Mouse (Mus musculus): ENCODE results near the gene Gm11168. TPM values are rescaled to one million over a fixed set of nuclear protein-coding genes. Genes with fewer than 3 reads are reported as not detected.
"Not testable (repeated sequence)": the region's sequence is repeated elsewhere in the genome, so short reads cannot be mapped to it uniquely, and the experiment has no call there.

The Gm11168 gene
- polyA plus RNA-seq, 1 experiment from 2014 or later, result not detected

DNA sequence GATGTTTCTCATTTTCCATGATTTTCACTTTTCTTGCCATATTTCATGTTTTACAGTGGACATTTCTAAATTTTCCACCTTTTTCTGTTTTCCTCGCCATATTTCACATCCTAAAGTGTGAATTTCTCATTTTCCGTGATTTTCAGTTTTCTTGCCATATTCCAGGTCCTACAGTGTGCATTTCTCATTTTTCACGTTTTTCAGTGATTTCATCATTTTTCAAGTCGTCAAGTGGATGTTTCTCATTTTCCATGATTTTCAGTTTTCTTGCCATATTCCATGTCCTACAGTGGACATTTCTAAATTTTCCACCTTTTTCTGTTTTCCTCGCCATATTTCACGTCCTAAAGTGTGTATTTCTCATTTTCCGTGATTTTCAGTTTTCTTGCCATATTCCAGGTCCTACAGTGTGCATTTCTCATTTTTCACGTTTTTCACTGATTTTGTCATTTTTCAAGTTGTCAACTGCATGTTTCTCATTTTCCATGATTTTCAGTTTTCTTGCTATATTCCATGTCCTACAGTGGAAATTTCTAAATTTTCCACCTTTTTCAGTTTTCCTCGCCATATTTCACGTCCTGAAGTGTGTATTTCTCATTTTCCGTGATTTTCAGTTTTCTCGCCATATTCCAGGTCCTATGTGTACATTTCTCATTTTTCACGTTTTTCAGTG is 20.3 kb downstream of the Gm11168 start, which contains the start of gene Gm10718:
Gene Gm10718 (plus strand): TSS at position 236 of the 673 bp plus-strand sequence.
- not testable (repeated sequence) for DNase-seq (ENCODE audit: low spot score); H3K36me3 ChIP-seq (ENCODE audit: control insufficient read depth, insufficient read depth, low read length); H3K4me3 ChIP-seq (ENCODE audit: low read depth, low read length); H3K27ac ChIP-seq (ENCODE audit: low read depth, low read length); H3K27me3 ChIP-seq (replicated peaks; ENCODE audit: control insufficient read depth, insufficient read depth, low read length); H3K4me2 ChIP-seq; H3K9me3 ChIP-seq (ENCODE audit: control insufficient read depth, low read length); ATAC-seq (replicated peaks; ENCODE audit: low FRiP score); H3K9ac ChIP-seq (ENCODE audit: low read depth, low read length); H3K4me1 ChIP-seq (replicated peaks; ENCODE audit: control insufficient read depth, insufficient read depth, low read length)
- WGBS, result 69% methylated on average over 9 of the region's 13 CpGs

GRCm38 (mm10) chr9:3023985-3024648 is 21.0 kb downstream of the Gm11168 start:
- not testable (repeated sequence) for H3K4me1 ChIP-seq (replicated peaks; ENCODE audit: control insufficient read depth, insufficient read depth, low read length); H3K4me2 ChIP-seq; ATAC-seq (replicated peaks; ENCODE audit: low FRiP score); H3K27me3 ChIP-seq (replicated peaks; ENCODE audit: control insufficient read depth, insufficient read depth, low read length); H3K4me3 ChIP-seq (ENCODE audit: low read depth, low read length); H3K9me3 ChIP-seq (ENCODE audit: control insufficient read depth, low read length); H3K36me3 ChIP-seq (ENCODE audit: control insufficient read depth, insufficient read depth, low read length); H3K9ac ChIP-seq (ENCODE audit: low read depth, low read length); DNase-seq (ENCODE audit: low spot score); H3K27ac ChIP-seq (ENCODE audit: low read depth, low read length)
- WGBS, result 59% methylated on average over 15 of the region's 16 CpGs

DNA sequence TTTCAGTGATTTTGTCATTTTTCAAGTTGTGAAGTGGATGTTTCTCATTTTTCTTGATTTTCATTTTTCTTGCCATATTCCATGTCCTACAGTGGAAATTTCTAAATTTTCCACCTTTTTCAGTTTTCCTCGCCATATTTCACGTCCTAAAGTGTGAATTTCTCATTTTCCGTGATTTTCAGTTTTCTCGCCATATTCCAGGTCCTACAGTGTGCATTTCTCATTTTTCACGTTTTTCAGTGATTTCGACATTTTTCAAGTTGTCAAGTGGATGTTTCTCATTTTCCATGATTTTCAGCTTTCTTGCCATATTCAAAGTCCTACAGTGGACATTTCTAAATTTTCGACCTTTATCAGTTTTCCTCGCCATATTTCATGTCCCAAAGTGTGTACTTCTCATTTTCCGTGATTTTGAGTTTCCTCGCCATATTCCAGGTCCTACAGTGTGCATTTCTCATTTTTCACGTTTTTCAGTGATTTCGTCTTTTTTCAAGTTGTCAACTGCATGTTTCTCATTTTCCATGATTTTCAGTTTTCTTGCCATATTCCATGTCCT is 21.8 kb downstream of the Gm11168 start, which contains the start of gene Gm10717:
Gene Gm10717 (plus strand): TSS at position 506 of the 556 bp plus-strand sequence.
- H3K4me1 ChIP-seq (replicated peaks; ENCODE audit: control insufficient read depth, insufficient read depth, low read length); H3K9ac ChIP-seq (ENCODE audit: low read depth, low read length); H3K27ac ChIP-seq (ENCODE audit: low read depth, low read length); H3K4me3 ChIP-seq (ENCODE audit: low read depth, low read length); H3K9me3 ChIP-seq (ENCODE audit: control insufficient read depth, low read length); ATAC-seq (replicated peaks; ENCODE audit: low FRiP score); H3K27me3 ChIP-seq (replicated peaks; ENCODE audit: control insufficient read depth, insufficient read depth, low read length); DNase-seq (ENCODE audit: low spot score); H3K4me2 ChIP-seq; H3K36me3 ChIP-seq (ENCODE audit: control insufficient read depth, insufficient read depth, low read length): not testable (repeated sequence)
- 71% methylated on average over 12 of the region's 12 CpGs for WGBS

DNA sequence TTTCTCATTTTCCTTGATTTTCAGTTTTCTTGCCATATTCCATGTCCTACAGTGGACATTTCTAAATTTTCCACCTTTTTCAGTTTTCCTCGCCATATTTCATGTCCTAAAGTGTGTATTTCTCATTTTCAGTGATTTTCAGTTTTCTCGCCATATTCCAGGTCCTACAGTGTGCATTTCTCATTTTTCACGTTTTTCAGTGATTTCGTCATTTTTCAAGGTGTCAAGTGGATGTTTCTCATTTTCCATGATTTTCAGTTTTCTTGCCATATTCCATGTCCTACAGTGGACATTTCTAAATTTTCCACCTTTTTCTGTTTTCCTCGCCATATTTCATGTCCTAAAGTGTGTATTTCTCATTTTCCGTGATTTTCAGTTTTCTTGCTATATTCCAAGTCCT is 22.5 kb downstream of the Gm11168 start:
- 56% methylated on average over 4 of the region's 6 CpGs for WGBS
- H3K9me3 ChIP-seq (ENCODE audit: control insufficient read depth, low read length); ATAC-seq (replicated peaks; ENCODE audit: low FRiP score); H3K36me3 ChIP-seq (ENCODE audit: control insufficient read depth, insufficient read depth, low read length); H3K27ac ChIP-seq (ENCODE audit: low read depth, low read length); H3K27me3 ChIP-seq (replicated peaks; ENCODE audit: control insufficient read depth, insufficient read depth, low read length); DNase-seq (ENCODE audit: low spot score); H3K4me3 ChIP-seq (ENCODE audit: low read depth, low read length); H3K4me2 ChIP-seq; H3K4me1 ChIP-seq (replicated peaks; ENCODE audit: control insufficient read depth, insufficient read depth, low read length); H3K9ac ChIP-seq (ENCODE audit: low read depth, low read length): not testable (repeated sequence)

DNA sequence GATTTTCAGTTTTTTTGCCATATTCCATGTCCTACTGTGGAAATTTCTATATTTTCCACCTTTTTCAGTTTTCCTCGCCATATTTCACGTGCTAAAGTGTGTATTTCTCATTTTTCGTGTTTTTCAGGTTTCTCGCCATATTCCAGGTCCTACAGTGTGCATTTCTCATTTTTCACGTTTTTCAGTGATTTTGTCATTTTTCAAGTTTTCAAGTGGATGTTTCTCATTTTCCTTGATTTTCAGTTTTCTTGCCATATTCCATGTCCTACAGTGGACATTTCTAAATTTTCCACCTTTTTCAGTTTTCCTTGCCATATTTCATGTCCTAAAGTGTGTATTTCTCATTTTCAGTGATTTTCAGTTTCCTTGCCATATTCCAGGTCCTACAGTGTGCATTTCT is 23.0 kb downstream of the Gm11168 start:
- not testable (repeated sequence) for H3K27ac ChIP-seq (ENCODE audit: low read depth, low read length); H3K36me3 ChIP-seq (ENCODE audit: control insufficient read depth, insufficient read depth, low read length); ATAC-seq (replicated peaks; ENCODE audit: low FRiP score); H3K9ac ChIP-seq (ENCODE audit: low read depth, low read length); H3K4me2 ChIP-seq; H3K27me3 ChIP-seq (replicated peaks; ENCODE audit: control insufficient read depth, insufficient read depth, low read length); H3K9me3 ChIP-seq (ENCODE audit: control insufficient read depth, low read length); H3K4me3 ChIP-seq (ENCODE audit: low read depth, low read length); DNase-seq (ENCODE audit: low spot score); H3K4me1 ChIP-seq (replicated peaks; ENCODE audit: control insufficient read depth, insufficient read depth, low read length)
- WGBS, result 77% methylated on average over 5 of the region's 5 CpGs

- ATAC-seq (replicated peaks; ENCODE audit: low FRiP score); H3K4me3 ChIP-seq (ENCODE audit: low read depth, low read length); H3K27me3 ChIP-seq (replicated peaks; ENCODE audit: control insufficient read depth, insufficient read depth, low read length); H3K27ac ChIP-seq (ENCODE audit: low read depth, low read length); H3K4me2 ChIP-seq; H3K9me3 ChIP-seq (ENCODE audit: control insufficient read depth, low read length); DNase-seq (ENCODE audit: low spot score); H3K4me1 ChIP-seq (replicated peaks; ENCODE audit: control insufficient read depth, insufficient read depth, low read length); H3K36me3 ChIP-seq (ENCODE audit: control insufficient read depth, insufficient read depth, low read length); H3K9ac ChIP-seq (ENCODE audit: low read depth, low read length): not testable (repeated sequence)
- 67% methylated on average over 9 of the region's 9 CpGs for WGBS
Measured at GRCm38 (mm10) chr9:3026741-3027140, 23.6 kb downstream of the Gm11168 start.

DNA sequence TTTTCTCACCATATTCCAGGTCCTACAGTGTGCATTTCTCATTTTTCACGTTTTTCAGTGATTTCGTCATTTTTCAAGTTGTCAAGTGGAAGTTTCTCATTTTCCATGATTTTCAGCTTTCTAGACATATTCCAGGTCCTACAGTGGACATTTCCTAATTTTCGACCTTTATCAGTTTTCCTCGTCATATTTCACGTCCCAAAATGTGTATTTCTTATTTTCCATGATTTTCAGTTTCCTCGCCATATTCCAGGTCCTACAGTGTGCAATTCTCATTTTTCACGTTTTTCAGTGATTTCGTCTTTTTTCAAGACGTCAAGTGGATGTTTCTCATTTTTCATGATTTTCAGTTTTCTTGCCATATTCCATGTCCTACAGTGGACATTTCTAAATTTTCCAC is 24.1 kb downstream of the Gm11168 start:
- not testable (repeated sequence) for H3K36me3 ChIP-seq (ENCODE audit: control insufficient read depth, insufficient read depth, low read length); H3K4me1 ChIP-seq (replicated peaks; ENCODE audit: control insufficient read depth, insufficient read depth, low read length); H3K9me3 ChIP-seq (ENCODE audit: control insufficient read depth, low read length); H3K4me2 ChIP-seq; H3K27ac ChIP-seq (ENCODE audit: low read depth, low read length); ATAC-seq (replicated peaks; ENCODE audit: low FRiP score); H3K9ac ChIP-seq (ENCODE audit: low read depth, low read length); H3K27me3 ChIP-seq (replicated peaks; ENCODE audit: control insufficient read depth, insufficient read depth, low read length); H3K4me3 ChIP-seq (ENCODE audit: low read depth, low read length)
- DNase-seq (ENCODE audit: low spot score), result peak; percentile 32
- WGBS, result 69% methylated on average over 9 of the region's 9 CpGs

DNA sequence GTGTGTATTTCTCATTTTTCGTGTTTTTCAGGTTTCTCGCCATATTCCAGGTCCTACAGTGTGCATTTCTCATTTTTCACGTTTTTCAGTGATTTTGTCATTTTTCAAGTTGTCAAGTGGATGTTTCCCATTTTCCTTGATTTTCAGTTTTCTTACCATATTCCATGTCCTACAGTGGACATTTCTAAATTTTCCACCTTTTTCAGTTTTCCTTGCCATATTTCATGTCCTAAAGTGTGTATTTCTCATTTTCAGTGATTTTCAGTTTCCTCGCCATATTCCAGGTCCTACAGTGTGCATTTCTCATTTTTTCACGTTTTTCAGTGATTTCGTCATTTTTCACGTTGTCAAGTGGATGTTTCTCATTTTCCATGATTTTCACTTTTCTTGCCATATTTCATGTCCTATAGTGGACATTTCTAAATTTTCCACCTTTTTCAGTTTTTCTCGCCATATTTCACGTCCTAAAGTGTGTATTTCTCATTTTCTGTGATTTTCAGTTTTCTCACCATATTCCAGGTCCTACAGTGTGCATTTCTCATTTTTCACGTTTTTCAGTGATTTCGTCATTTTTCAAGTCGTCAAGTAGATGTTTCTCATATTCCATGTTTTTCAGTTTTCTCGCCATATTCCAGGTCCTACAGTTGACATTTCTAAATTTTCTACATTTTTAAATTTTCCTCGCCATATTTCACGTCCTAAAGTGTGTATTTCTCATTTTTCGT is 26.3 kb downstream of the Gm11168 start:
- not testable (repeated sequence) for H3K4me3 ChIP-seq (ENCODE audit: low read depth, low read length); H3K4me2 ChIP-seq; H3K4me1 ChIP-seq (replicated peaks; ENCODE audit: control insufficient read depth, insufficient read depth, low read length); H3K27ac ChIP-seq (ENCODE audit: low read depth, low read length); H3K9ac ChIP-seq (ENCODE audit: low read depth, low read length); DNase-seq (ENCODE audit: low spot score); H3K36me3 ChIP-seq (ENCODE audit: control insufficient read depth, insufficient read depth, low read length); ATAC-seq (replicated peaks; ENCODE audit: low FRiP score); H3K9me3 ChIP-seq (ENCODE audit: control insufficient read depth, low read length); H3K27me3 ChIP-seq (replicated peaks; ENCODE audit: control insufficient read depth, insufficient read depth, low read length)
- WGBS, result 60% methylated on average over 12 of the region's 16 CpGs
